ENCODE assay signal across 22 mouse cellular contexts in genomic region chr19:25342026-25342425, GRCm38 (mm10).
DNase-seq lines count a peak whose midpoint lies in the region; ATAC-seq and TF ChIP-seq lines count a peak whose summit lies in the region.
"Had no signal": no experiment of that assay in that cellular context is flagged by ENCODE, and none has a peak within 500 bp of the region (broad histone marks: within the 10 kb centered on the region; RNA-seq: fewer than 3 reads in every experiment).

No protein-coding gene starts in this region.

- H3K9ac ChIP-seq in embryonic facial prominence, embryonic 15.5 days = no peak overlapping the region
- H3K9ac ChIP-seq in stomach, postnatal 0 days (ENCODE audit: low read length) = no peak overlapping the region
- H3K9ac ChIP-seq: embryonic facial prominence, embryonic 13.5 days; forebrain, postnatal 0 days; hindbrain, embryonic 12.5 days; intestine, embryonic 15.5 days had no signal

- no peak for TF ChIP-seq EP300 in stomach, postnatal 0 days (optimal IDR thresholded peaks at IDR 0.05)

- H3K27ac ChIP-seq in embryonic facial prominence, embryonic 15.5 days (replicated peaks) = 0 out of 2 replicates have a peak overlapping the region, but pooled peaks have one; percentile 28
- H3K27ac ChIP-seq in embryonic facial prominence, embryonic 10.5 days (replicated peaks) = no peak overlapping the region
- H3K27ac ChIP-seq in stomach, postnatal 0 days (replicated peaks) = peak overlapping the region; percentile 73; the same call in 1 of the 2 replicates
- H3K27ac ChIP-seq: embryonic facial prominence, embryonic 13.5 days; gastrocnemius, adult 2 months; heart, adult 2 months; hindbrain, embryonic 12.5 days; intestine, embryonic 15.5 days had no signal

- H3K4me2 ChIP-seq in embryonic facial prominence, embryonic 15.5 days (replicated peaks) = no peak overlapping the region
- no peak overlapping the region for H3K4me2 ChIP-seq in stomach, postnatal 0 days (replicated peaks; ENCODE audit: low read depth)
- H3K4me2 ChIP-seq: embryonic facial prominence, embryonic 13.5 days; heart, embryonic 11.5 days; hindbrain, embryonic 12.5 days; intestine, embryonic 15.5 days had no signal

- H3K4me1 ChIP-seq in embryonic facial prominence, embryonic 15.5 days = peaks cover 23% of the 10 kb centered on the region
- H3K4me1 ChIP-seq in embryonic facial prominence, embryonic 10.5 days = peaks cover 3% of the 10 kb centered on the region; the same call in 1 of the 2 replicates
- no peaks in the 10 kb centered on the region for H3K4me1 ChIP-seq in stomach, postnatal 0 days (replicated peaks; ENCODE audit: control insufficient read depth, insufficient read depth)
- H3K4me1 ChIP-seq: hindbrain, embryonic 12.5 days had no signal

- H3K9me3 ChIP-seq in embryonic facial prominence, embryonic 15.5 days (replicated peaks) = no peaks in the 10 kb centered on the region
- no peaks in the 10 kb centered on the region for H3K9me3 ChIP-seq in embryonic facial prominence, embryonic 10.5 days
- no peaks in the 10 kb centered on the region for H3K9me3 ChIP-seq in stomach, postnatal 0 days (ENCODE audit: control insufficient read depth, low read length)
- H3K9me3 ChIP-seq: embryonic facial prominence, embryonic 13.5 days; hindbrain, embryonic 12.5 days; intestine, embryonic 15.5 days had no signal

- DNase-seq in embryonic facial prominence, embryonic 10.5 days (ENCODE audit: low spot score) = no peak
- peak; percentile 14 for DNase-seq in urinary bladder, postnatal 14 days (ENCODE audit: low spot score)
- no peak for DNase-seq in urinary bladder, postnatal 10 days (ENCODE audit: low spot score)
- DNase-seq in stomach, postnatal 0 days (ENCODE audit: low spot score) = no peak
- DNase-seq in layer of hippocampus, postnatal 14 days (ENCODE audit: low spot score in 2 of 2) = no peak
- DNase-seq: adrenal gland, adult 8-10 months; adrenal gland, postnatal 36 days; cerebellum, adult 18-20 months; cerebellum, adult 9-10 months; cerebellum, postnatal 14 days; forebrain, postnatal 0 days; gastrocnemius, adult 2 months; gastrocnemius, postnatal 14 days; heart, adult 2 months; heart, postnatal 4 days; kidney, adult 11 months had no signal

- no peaks in the 10 kb centered on the region for H3K27me3 ChIP-seq in embryonic facial prominence, embryonic 15.5 days
- H3K27me3 ChIP-seq in embryonic facial prominence, embryonic 10.5 days (replicated peaks; ENCODE audit: low read depth, poor library complexity, severe bottlenecking) = no peaks in the 10 kb centered on the region
- no peaks in the 10 kb centered on the region for H3K27me3 ChIP-seq in stomach, postnatal 0 days (ENCODE audit: control insufficient read depth, insufficient read depth, low read length)
- H3K27me3 ChIP-seq: embryonic facial prominence, embryonic 13.5 days; hindbrain, embryonic 12.5 days; intestine, embryonic 15.5 days had no signal

- WGBS in embryonic facial prominence, embryonic 15.5 days = 74% methylated on average over 5 of the region's 5 CpGs
- 86% methylated on average over 5 of the region's 5 CpGs for WGBS in embryonic facial prominence, embryonic 10.5 days
- 73% methylated on average over 5 of the region's 5 CpGs for WGBS in stomach, postnatal 0 days

- TF ChIP-seq CTCF in stomach, postnatal 0 days (IDR thresholded peaks at IDR 0.05; ENCODE audit: low read depth) = no peak

- H3K4me3 ChIP-seq in embryonic facial prominence, embryonic 15.5 days (replicated peaks) = no peak overlapping the region
- H3K4me3 ChIP-seq in embryonic facial prominence, embryonic 10.5 days = no peak overlapping the region
- H3K4me3 ChIP-seq in stomach, postnatal 0 days (ENCODE audit: low read depth, low read length) = no peak overlapping the region
- H3K4me3 ChIP-seq: embryonic facial prominence, embryonic 13.5 days; gastrocnemius, adult 2 months; heart, adult 2 months; hindbrain, embryonic 12.5 days; intestine, embryonic 15.5 days had no signal

- no peaks in the 10 kb centered on the region for H3K36me3 ChIP-seq in embryonic facial prominence, embryonic 15.5 days
- H3K36me3 ChIP-seq in embryonic facial prominence, embryonic 10.5 days (replicated peaks) = no peaks in the 10 kb centered on the region
- H3K36me3 ChIP-seq in stomach, postnatal 0 days (ENCODE audit: control insufficient read depth, insufficient read depth, low read length) = no peaks in the 10 kb centered on the region
- H3K36me3 ChIP-seq: embryonic facial prominence, embryonic 13.5 days; hindbrain, embryonic 12.5 days; intestine, embryonic 15.5 days had no signal

- ATAC-seq in embryonic facial prominence, embryonic 15.5 days (ENCODE audit: insufficient number of reproducible peaks, low FRiP score, low TSS enrichment, low read depth) = no peak
- ATAC-seq in stomach, postnatal 0 days (ENCODE audit: low FRiP score, low TSS enrichment) = 0 out of 2 replicates have a peak, but pooled peaks have one; percentile 47
- ATAC-seq: activated CD4-positive, CD25-positive, alpha-beta regulatory T cell, adult 4 months; forebrain, postnatal 0 days; intestine, embryonic 15.5 days had no signal
